Mouse (Mus musculus) liver, adult 2 months (tissue): Measurements from ENCODE around the gene Rad21l.

Experiments
- CTCF ChIP-seq: fragments of 200-500 bp; IDR thresholded peaks from 2 replicates; pipeline ENCODE4 v1.5.1; 2011; ENCODE audit warnings: low read depth, low read length, control low read depth
- POLR2A ChIP-seq: fragments of 200-500 bp; IDR thresholded peaks from 2 replicates; pipeline ENCODE4 v1.6.1; 2011; ENCODE audit warnings: low read length, control low read depth; ENCODE audit not compliant: insufficient read depth; ENCODE audit errors: extremely low read depth

DNA sequence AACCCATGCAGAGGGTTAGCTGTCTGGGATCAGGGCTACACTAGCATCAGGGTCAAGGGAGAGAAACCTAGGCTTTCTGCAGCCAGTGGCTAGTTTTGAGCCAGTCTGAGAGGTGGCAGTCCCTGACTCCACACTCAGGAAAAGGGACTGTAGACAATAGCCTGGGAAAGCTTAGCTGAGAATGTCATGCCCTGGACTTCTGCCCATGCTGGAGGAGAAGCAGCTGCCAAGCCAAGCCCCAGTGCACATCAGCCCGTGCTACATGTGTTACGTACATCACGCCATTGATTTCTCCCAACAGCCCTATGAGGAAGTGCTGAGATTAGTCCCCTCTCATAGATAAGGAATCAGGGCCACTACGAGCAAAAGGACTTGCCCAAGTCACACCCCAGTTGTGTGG, 66.2 kb downstream of the Rad21l start:
- TF ChIP-seq CTCF (no peak), POLR2A (no peak)
